Mouse (Mus musculus): ENCODE results near the gene Med16.

Gene Med16

DNA sequence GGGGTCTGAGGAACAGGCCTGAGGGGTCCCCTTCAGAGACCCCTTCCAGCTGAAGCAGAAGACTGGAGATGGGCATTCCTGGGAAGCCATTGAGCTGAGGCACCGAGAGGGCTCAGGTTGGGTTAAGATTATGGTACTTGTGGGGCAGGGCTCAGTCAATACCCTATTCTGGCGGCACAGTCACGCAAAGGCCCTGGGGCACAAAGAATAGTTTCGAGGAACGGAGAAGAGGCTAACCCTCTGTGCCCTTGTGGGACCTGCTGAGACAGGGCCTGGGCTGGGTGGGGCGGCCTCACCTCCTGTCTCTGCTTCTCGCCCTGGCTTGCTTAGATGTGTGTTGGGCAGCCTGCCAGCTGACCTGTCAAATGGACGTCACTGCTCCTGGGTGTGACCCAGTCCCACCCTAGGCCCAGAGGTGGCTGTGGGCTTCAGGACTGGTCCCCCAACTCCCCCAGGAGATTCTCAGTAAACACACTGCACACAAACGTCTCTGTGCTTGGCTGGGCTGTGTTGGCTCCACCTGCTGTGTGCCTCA is 24.5 kb upstream of the Med16 start:
- DNase-seq (ENCODE audit: low spot score in 2 of 2), result no peak

DNA sequence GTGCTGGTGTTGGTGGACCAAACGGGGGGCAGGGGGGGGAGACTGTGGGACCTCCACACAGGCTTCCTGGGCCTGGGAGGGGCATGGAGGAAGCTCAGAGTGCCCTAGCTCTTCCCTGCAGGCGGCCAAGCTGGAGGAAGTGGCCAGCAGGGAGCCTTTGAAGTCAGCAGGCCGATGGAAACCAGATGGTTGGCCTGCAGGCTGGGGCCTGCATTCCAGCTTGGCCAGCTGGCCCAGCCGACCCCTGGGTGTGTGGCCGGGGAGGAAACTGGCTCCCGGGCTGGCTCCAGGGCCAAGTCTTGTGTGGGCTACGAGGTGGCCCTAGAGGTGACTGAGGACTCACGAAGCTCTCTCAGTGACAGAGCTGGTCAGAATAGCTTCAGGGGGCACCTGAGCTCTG is 24.0 kb upstream of the Med16 start:
- DNase-seq (ENCODE audit: low spot score in 2 of 2), result peak; percentile 77 to 84

DNA sequence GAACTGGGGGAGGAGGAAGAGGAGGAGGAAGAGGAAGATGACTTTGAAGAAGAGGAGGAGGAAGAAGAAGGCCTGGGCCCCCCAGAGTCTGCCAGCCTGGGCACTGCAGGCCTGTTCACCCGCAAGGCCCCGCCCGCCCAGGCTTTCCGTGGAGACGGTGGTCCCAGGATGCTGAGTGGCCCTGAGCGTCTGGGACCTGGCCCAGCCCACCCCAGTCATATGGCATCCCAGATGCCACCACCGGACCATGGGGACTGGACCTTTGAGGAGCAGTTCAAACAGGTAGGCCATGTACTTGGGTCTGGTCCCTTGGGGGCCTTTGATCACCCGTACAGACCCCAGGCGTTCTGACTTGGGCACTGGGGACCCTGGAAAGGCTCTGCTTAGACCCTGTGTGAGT is 23.1 kb upstream of the Med16 start:
- no peak for DNase-seq (ENCODE audit: low spot score in 2 of 2)

DNA sequence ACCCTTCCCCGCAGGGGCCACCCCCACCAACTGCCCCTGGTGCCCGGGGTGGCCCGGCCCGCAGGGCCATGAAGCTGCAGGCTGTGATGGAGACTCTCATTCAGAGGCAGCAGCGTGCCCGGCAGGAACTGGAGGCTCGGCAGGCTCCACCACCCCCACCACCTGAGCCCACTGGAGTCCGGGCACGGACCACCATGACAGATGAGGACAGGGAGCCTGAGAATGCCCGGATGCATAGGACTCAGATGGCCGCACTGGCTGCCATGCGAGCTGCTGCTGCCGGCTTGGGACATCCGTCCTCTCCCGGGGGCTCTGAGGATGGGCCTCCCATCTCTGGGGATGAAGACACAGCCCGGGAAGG is 22.1 kb upstream of the Med16 start:
- DNase-seq (ENCODE audit: low spot score in 2 of 2), result no peak

DNA sequence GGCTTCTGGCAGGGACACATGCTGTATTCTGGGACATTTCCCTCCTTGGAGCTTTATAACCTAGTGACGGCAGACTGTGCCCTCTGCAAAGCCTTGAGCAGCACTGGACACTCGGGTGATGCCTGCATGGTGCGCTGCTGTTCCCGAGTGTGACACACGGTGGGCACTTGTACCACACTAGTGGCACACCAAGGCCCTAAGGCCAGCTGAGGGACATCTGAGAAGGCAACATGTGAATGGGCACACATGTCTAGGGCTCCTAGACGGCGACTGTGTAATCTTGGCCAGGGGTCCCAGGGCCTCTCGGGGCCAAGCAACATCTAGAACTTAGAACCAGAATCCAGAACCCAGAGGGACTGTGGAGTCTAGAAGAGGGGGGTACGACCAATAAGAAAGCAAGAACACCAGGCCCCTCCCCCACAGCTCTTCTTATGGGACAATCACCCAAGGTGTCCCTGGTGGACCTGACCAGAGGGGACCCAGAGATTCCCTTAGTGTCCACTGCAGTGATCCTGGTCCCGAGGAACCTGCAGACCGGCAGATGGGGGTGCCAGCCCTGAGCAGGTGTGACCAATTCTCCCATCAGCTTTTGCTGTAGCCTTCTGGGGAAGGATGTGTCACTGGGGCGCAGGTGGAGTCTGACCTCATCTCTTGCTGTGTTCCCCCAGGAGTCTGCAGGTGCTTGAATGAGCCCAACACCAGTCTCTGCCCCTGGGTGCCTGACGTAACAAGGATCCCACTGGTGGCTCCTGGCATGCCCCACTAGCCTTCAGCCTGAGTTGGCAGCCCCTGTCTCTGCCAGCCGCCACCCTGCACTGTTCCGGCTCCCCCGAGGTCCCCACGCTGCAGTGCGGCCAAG is 21.5 kb upstream of the Med16 start:
- no peak for DNase-seq (ENCODE audit: low spot score in 2 of 2)

DNA sequence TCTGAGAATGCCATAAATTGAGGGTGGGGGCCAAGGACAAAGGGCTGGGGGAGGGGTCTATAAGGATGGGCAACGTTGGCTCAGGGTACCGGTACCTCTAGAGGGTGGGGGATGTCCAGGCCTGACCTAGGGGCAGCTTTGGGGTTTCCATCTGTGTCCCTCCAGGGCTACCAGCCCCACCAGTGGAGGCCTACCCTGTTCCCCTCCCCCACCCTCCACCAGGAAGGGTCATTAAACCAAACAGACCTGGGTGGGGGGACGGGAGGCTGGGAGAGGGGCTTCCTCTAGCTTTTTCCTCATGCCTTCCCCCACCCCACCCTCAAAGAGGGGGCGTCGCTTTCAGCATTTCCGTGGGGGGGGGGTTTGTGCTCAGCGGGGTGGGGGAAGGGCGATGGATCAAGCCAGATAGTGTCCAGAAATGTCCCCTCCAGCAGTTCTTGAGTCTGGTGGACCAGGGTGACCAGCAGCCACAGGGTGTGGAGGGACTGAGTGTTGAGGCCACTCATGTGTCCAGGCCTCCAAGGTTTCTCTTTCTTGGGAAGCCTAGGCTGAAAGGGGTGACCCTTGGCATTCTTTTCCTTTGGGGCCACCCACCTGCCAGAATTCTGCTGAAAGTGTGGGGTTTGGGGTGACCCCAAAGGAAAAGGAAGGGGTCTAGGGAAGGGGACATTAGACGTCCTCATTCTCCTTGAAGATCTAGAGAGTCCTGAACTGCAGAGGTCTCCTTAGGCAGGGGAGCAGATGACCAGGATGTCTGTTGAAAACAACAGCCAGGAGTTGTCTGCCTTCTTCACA is 20.4 kb upstream of the Med16 start:
- DNase-seq (ENCODE audit: low spot score in 2 of 2), result no peak

DNA sequence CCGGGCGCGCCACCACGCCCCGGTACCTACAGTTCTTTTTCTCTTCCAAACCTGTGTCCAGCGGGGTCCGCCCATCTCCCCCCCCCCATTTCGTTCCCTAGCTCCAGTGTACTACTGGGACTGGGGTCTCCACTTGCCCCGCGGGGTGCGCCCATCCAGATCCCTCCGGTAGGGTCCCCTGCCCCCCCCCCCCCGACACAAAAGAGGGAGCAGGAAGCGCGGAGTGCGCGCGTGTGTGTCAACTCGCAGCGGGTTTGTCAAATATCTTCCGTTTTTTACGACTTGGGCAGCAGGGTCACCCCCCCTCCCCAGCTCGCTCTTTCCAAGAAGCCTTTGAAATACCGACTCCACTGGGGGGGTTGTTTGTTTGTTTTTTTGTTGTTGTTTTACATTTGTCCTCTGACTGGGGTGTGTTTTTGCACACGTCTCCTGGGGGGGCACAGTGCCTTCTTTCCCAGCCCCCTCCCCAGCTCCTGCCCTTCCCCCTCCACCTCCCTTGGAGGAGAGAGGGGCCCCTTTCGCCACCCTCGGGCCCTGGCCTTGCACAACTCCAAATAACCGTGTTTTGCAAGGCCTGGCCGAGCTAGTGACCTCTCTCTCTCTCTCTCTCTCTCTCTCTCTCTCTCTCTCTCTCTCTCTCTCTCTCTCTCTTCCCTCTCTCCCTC is 19.4 kb upstream of the Med16 start:
- no peak for DNase-seq (ENCODE audit: low spot score in 2 of 2)

DNA sequence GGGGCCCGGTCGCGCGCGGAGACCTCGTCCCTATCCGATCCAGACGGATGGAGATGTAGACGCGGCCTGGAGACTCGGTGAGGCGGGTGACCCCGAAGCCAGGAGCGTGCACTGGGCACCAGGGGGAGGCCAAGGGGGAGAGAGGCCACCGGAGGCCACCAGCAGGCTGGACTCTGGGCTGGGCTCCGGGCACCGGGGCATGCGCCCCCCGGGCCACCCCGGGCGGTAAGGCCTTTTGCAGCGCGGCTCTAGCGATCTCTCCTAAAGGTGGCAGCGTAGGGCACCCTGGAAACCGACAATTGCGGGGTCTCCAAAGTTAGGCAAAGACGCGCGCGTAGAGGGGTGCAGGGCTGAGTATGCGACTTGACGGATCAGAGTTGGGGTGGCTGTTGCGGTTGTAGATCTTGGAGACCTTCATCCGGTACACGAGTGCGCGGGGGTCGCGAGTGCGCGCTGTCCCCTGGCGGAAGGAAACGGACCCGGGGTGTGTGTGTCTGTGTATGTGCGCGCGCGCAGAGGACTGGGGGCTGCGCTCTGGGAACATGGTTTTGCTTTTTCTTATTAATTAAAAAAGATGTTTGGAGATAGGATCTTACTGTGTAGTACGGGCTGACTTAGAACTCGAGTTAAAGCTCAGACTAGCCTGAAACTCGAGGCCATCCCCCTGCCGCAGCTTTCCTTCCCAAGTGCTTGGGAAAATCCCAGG is 18.8 kb upstream of the Med16 start:
- peak; percentile 39 to 44 for DNase-seq (ENCODE audit: low spot score in 2 of 2)

DNA sequence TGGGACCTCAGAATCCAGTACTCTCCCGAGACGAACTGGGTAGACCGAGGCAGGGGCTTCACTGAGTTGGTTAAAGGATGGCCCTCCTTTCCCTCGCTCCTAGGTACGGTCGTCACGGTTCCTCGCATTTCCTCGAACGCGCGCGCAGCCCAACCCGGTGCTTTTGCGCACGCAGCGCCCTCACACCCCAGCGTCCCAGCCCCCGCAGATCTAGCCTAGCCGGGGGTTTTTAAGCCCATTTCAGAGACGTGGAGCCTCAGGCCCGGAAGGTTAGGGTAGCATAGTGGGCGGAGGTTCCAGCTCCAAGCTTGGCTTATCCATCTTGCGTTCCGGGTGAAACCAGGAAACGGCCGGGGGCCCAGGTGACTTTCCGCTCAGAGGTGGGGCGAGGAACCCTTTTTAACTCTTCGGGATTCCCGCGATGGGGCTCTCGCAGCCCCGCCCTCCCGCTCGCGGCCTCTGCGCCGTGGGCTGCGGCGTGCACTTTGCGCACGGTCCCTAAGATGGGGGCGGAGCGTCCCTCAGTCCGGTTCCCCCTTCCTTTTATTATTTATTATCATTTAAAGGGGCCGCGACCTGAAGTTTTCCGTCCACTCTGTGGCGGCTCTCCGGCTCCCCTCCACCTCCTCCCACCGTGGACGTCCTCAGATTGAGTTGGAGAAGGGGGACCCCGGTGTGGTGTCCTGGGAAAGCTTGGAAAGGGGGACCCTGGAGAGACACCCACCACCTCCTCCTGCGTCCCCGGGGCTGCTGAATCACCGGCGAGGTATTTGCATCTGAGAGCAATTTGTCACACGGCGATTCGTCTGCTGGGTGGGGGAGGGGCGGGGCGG is 18.0 kb upstream of the Med16 start, which contains the start of gene Arid3a:
Arid3a (plus strand) TSS at position 553 of the 833 bp plus-strand sequence.
- DNase-seq (ENCODE audit: low spot score in 2 of 2), result peak; percentile 89

DNA sequence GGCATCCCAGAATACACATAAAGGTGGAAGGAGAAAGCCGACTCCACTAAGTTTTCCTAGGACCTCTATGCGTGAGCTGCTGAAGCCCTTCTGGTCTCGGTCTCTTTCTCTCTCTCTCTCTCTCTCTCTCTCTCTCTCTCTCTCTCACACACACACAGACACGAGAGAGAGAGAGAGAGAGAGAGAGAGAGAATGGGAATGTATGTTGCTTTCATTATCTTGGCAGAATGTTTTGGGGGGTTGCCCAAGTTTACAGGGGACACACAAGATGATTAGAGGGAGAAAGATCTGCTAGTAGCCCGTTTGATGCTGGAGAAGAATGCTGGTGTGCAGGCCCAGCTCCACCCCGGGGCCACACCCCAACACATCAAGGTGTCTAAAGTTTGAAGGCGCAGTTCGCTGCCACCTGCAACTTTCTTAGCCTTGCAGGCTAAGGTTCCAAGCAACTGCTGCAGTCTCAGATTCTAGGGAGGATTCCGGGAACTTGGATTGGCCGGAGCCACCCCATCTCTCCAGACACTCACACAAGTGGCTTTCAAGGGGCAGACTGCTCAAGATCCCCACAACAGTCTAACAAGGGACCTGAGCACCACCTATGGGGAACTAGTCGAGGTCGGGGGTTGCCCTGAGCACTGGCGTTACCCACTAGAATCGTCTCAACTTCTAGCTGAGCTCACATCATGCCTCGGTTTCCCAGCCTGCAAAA is 17.2 kb upstream of the Med16 start:
- no peak for DNase-seq (ENCODE audit: low spot score in 2 of 2)

DNA sequence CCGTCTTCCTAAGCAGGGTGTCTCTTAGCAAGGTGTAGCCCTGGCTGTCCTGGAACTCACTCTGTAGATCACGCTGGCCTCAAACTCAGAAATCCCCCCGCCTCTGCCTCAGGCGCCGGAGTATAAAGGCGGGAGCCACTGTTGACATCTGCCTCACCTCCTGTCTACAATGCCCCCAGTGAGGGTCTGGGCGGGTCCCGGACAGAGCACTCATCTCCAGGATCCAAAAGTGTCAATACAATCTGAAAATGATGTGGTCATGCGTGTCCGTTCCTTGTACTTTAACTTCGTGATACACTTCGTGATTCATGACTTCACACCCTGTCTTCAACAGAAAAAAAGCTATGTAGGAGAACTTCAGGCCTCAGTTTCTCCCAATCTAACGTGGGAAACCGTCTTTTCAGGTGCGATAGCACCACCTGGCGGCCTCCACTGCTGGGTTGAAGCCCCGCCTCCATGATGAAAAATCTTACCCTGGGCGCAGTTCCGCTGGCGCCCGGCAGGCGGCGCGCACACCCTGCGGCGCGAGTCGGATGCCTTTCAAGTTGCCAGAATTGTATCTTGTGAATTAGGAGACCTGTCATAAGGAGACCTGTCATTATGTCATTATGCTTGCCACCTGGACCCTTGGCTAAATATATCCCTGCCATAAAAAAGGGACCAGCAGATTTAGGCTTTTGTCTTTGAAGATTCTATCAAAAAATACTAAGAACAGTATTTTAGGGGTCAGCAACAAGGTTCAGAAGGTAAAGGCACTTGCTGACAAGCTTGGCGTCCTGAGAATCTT is 16.5 kb upstream of the Med16 start:
- DNase-seq (ENCODE audit: low spot score in 2 of 2), result peak; percentile 84 to 92

DNA sequence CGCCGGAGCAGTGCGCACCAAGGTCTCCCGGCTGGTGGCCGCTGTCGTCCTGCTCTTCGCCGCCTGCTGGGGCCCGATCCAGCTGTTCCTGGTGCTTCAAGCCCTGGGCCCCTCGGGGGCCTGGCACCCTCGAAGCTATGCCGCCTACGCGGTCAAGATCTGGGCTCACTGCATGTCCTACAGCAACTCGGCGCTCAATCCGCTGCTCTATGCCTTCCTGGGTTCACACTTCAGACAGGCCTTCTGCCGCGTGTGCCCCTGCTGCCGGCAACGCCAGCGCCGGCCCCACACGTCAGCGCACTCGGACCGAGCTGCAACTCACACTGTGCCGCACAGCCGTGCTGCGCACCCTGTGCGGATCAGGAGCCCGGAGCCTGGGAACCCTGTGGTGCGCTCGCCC is 12.8 kb upstream of the Med16 start:
- no peak for DNase-seq (ENCODE audit: low spot score in 2 of 2)

DNA sequence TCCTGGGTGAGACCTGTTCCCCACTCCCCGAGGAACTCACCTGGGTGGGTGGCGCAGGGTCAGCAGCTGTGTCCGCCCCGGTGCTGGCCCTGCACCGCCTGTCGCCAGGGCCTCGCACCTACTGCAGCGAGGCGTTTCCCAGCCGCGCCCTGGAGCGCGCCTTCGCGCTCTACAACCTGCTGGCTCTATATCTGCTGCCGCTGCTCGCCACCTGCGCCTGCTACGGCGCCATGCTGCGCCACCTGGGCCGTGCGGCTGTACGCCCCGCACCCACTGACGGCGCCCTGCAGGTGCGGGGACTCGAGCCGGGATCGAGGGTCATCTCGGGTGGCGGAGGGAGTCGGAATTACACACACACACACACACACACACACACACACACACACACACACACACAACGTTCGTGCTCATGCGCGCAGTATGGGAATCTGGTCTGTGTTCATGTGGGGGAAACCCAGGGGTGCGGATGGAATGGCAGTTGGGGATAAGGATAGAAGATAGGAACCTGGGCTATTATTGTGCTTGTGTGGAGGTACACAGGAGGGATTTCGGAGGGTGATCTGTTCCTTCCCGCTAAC is 12.3 kb upstream of the Med16 start, which contains the start of gene R3hdm4:
R3hdm4 (minus strand) TSS at position 251 of the 578 bp plus-strand sequence.
- DNase-seq (ENCODE audit: low spot score in 2 of 2), result no peak

DNA sequence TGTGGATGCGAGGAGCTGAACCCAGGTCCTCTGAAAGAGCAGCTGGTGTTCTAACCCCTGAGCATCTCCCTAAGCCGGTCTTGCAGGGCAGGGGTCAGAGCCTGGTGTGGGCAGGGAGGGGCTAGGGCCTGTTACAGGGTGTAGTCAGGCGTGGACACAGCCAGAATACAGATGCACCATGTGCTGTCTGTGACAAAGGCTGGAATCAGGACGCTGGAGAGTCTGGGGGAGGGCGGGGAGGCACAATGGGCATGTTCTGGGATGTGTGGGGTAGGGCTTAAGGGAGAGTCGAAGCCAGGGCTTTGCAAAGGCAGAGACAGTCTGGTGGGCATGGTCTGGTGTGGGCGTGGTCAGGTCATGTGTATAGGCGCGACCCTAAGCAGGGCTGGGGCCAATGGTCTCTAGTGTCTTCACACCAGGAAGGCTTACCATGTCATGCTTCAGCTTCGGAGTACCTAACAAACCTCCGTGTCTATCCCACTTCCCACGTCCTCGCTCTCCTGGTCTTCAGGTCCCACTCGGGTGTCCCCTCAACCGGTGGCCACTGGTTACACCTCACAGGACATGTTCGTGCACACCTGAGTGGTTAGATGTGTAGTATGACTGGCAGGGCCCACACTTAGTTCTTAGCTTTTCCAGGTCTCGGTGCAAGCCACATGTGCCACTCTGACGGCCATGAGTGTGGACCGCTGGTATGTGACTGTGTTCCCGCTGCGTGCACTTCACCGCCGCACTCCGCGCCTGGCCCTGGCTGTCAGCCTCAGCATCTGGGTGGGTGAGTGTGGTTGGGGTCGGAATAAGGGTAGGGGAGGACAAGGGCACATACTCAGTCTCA is 11.6 kb upstream of the Med16 start:
- DNase-seq (ENCODE audit: low spot score in 2 of 2), result no peak

DNA sequence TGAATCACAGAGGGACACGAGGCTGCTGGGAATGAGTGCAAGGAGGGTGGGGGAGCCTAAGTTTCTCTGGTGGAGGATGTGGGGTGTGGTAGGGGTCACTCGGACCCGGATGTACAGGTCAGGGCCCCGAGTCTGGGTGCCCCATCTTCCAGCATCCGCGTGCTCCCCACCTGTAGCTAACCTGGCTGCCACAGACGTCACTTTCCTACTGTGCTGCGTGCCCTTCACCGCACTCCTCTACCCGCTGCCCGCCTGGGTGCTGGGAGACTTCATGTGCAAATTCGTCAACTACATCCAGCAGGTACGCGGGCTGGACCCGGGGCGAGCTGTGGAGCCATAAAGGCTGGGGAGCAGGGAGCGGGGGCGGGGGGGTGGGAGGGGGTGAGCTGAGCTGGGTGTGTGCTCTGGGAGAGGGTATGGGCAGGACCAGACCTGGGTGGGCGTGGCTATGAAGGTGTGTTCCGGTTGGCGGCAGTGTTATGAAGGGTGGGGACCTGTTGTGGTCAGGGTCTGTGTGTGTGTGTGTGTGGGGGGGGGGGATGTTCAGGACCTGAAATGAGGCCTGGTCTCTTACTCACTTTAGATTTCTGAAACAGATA is 10.6 kb upstream of the Med16 start:
- no peak for DNase-seq (ENCODE audit: low spot score in 2 of 2)

DNA sequence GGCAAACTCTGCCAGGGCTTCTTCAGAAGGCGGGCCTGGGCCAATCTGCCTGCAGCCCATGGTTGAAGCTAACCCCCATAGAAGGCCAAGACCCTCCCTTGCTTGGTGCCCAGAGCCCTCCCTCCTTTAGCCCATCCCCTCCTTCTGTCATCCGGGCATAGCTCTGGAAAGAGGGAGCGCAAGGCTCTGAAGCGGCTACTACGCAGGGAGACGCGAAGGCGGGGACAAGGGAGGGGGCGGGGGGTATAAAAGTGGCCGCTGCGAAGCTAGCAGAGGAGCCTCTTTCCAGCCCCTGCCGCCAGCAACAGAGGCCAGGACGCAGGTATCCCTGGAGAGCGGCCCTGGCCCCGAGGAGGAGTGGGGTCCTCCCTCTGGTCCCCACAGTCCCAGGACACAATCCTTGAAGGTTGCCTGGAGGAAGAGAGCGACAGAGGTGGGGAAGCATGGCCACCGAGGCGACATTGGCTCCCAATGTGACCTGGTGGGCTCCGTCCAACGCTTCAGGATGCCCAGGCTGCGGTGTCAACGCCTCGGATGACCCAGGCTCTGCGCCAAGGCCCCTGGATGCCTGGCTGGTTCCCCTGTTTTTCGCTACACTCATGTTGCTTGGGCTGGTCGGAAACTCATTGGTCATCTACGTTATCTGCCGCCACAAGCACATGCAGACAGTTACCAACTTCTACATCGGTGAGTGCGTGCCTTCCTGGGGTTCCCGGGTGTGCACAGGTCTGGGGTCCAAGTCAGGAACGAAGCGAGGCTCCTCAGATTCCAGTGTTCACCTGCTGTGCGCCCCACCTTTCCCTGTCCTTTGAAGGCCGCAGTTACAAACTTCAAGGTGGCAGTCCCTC is 9.7 kb upstream of the Med16 start:
- DNase-seq (ENCODE audit: low spot score in 2 of 2), result no peak

Measured in heart, adult 9 months (tissue).